Mouse (Mus musculus) CD4-positive, CD25-positive, alpha-beta regulatory T cell, adult 9 weeks (primary cell): Measurements from ENCODE around the gene Gm2042. TPM values are rescaled to one million over a fixed set of nuclear protein-coding genes. Genes with fewer than 3 reads are reported as not detected.

ENCODE experiments used
- polyA plus RNA-seq: library from polyadenylated mRNA; unstranded; fragments of 100-300 nt; shearing (Covaris generic); gene quantifications from one replicate; pipeline ENCODE4 v1.2.1, GENCODE M21; 2017

Gene Gm2042
- not detected for polyA plus RNA-seq

GRCm38 (mm10) chr12:87953780-87954179 lies at the start of gene Gm2042:
Gene Gm2042, plus strand, starts transcription at chr12:87954080.

GRCm38 (mm10) chr12:87919721-87920120 lies 34.2 kb upstream of the Gm2042 start, which contains the start of gene Gm2035:
Gene Gm2035, minus strand, starts transcription at chr12:87919857.

Other genes starting within 250 kb of the Gm2042 start
- gene Gm21319, start 178.3 kb upstream of the Gm2042 start, polyA plus RNA-seq = not detected
- gene Gm21936, start 158.6 kb upstream of the Gm2042 start, polyA plus RNA-seq = not detected
- gene BB287469, start 137.5 kb upstream of the Gm2042 start, polyA plus RNA-seq = not detected
- gene Gm2001, start 111.7 kb upstream of the Gm2042 start, polyA plus RNA-seq = not detected
- gene Gm2016, start 80.0 kb upstream of the Gm2042 start, polyA plus RNA-seq = not detected
- not detected for gene Gm2022, start 58.7 kb upstream of the Gm2042 start, polyA plus RNA-seq
- not detected for gene Gm2035, start 34.2 kb upstream of the Gm2042 start, polyA plus RNA-seq
- gene Gm2075, start 57.8 kb downstream of the Gm2042 start, polyA plus RNA-seq = not detected
- not detected for gene Gm6803, start 64.7 kb downstream of the Gm2042 start, polyA plus RNA-seq
- not detected for gene Gm2056, start 72.9 kb downstream of the Gm2042 start, polyA plus RNA-seq
- gene Gm16368, start 129.6 kb downstream of the Gm2042 start, polyA plus RNA-seq = not detected
- not detected for gene Gm10436, start 228.0 kb downstream of the Gm2042 start, polyA plus RNA-seq